30 mouse cellular contexts compared by ENCODE assay signal in genomic region chr14:99456555-99456954, GRCm38 (mm10).
DNase-seq lines count a peak whose midpoint lies in the region; ATAC-seq and TF ChIP-seq lines count a peak whose summit lies in the region.
"Had no signal": no experiment of that assay in that cellular context is flagged by ENCODE, and none has a peak within 500 bp of the region (broad histone marks: within the 10 kb centered on the region; RNA-seq: fewer than 3 reads in every experiment).

No protein-coding gene starts in this region.

- no peaks in the 10 kb centered on the region for H3K36me3 ChIP-seq in kidney, postnatal 0 days (ENCODE audit: insufficient read depth, low read length)
- no peaks in the 10 kb centered on the region for H3K36me3 ChIP-seq in kidney, embryonic 15.5 days
- no peaks in the 10 kb centered on the region for H3K36me3 ChIP-seq in myocyte (ENCODE audit: control insufficient read depth, insufficient read depth)
- H3K36me3 ChIP-seq in midbrain, postnatal 0 days (ENCODE audit: insufficient read depth, low read length) = no peaks in the 10 kb centered on the region
- H3K36me3 ChIP-seq: forebrain, embryonic 10.5 days; forebrain, embryonic 15.5 days; heart, embryonic 12.5 days; intestine, embryonic 15.5 days; limb, embryonic 12.5 days; liver, embryonic 15.5 days; neural tube, embryonic 13.5 days had no signal

- intact Hi-C loops in left cerebral cortex, postnatal 10 days (cut with DNase I) = no loop called here

- no peak overlapping the region for H3ac ChIP-seq in myocyte (ENCODE audit: control insufficient read depth, insufficient read length)

- H3K4me2 ChIP-seq in kidney, postnatal 0 days (ENCODE audit: low read length) = no peak overlapping the region
- no peak overlapping the region for H3K4me2 ChIP-seq in kidney, embryonic 15.5 days
- H3K4me2 ChIP-seq in myocyte (ENCODE audit: low read depth) = peak overlapping the region; percentile 45
- H3K4me2 ChIP-seq in midbrain, postnatal 0 days (ENCODE audit: low read depth, low read length, poor library complexity, severe bottlenecking) = no peak overlapping the region
- H3K4me2 ChIP-seq: forebrain, embryonic 15.5 days; heart, embryonic 12.5 days; intestine, embryonic 15.5 days; limb, embryonic 12.5 days; liver, embryonic 15.5 days; lung, embryonic 14.5 days; neural tube, embryonic 13.5 days had no signal

- WGBS in kidney, postnatal 0 days = 62% methylated on average over 10 of the region's 10 CpGs
- WGBS in kidney, embryonic 15.5 days = 71% methylated on average over 10 of the region's 10 CpGs
- 92% methylated on average over 10 of the region's 10 CpGs for WGBS in midbrain, postnatal 0 days

- H3K4me3 ChIP-seq in kidney, postnatal 0 days (replicated peaks; ENCODE audit: low read depth, low read length) = no peak overlapping the region
- no peak overlapping the region for H3K4me3 ChIP-seq in kidney, embryonic 15.5 days (replicated peaks)
- no peak overlapping the region for H3K4me3 ChIP-seq in myocyte
- no peak overlapping the region for H3K4me3 ChIP-seq in midbrain, postnatal 0 days (ENCODE audit: low read depth, low read length)
- H3K4me3 ChIP-seq: forebrain, embryonic 10.5 days; forebrain, embryonic 15.5 days; heart, adult 2 months; heart, embryonic 12.5 days; intestine, embryonic 15.5 days; limb, embryonic 12.5 days; liver, embryonic 15.5 days; neural tube, embryonic 13.5 days had no signal

- no peak for ATAC-seq in kidney, postnatal 0 days (replicated peaks; ENCODE audit: low FRiP score, low read depth)
- ATAC-seq in kidney, embryonic 15.5 days (replicated peaks; ENCODE audit: low FRiP score) = no peak
- no peak for ATAC-seq in midbrain, postnatal 0 days (ENCODE audit: low FRiP score)
- ATAC-seq: activated CD4-positive, CD25-positive, alpha-beta regulatory T cell, adult 4 months; forebrain, embryonic 15.5 days; hindbrain, postnatal 0 days; intestine, embryonic 15.5 days had no signal

- no peak for TF ChIP-seq POLR2A in myocyte (IDR thresholded peaks at IDR 0.05; ENCODE audit: insufficient read length, low read depth)

- peak; percentile 16 to 43 for DNase-seq in cerebellum, postnatal 25 days
- DNase-seq in cerebellum, adult 11-12 months = no peak
- DNase-seq in kidney, postnatal 0 days (ENCODE audit: low spot score) = peak; percentile 12
- DNase-seq in midbrain, postnatal 0 days (ENCODE audit: low spot score) = no peak
- no peak for DNase-seq in left cerebral cortex, postnatal 10 days (ENCODE audit: extremely low spot score in 1 of 2, low spot score in 2 of 2)
- DNase-seq: adrenal gland, adult 2 months; adrenal gland, postnatal 36 days; cerebellum, adult 9-10 months; heart, adult 2 months; heart, postnatal 4 days; kidney, adult 2 months; kidney, postnatal 10 days; lung, embryonic 14.5 days; lung, postnatal 14 days; midbrain, embryonic 14.5 days; right cerebral cortex, adult 18-20 months; right cerebral cortex, postnatal 4 days; thymus, adult 2 months; thymus, postnatal 36 days had no signal

- no peaks in the 10 kb centered on the region for H3K79me2 ChIP-seq in myocyte (ENCODE audit: control insufficient read depth, insufficient read depth)

- no peak overlapping the region for H3K9ac ChIP-seq in kidney, postnatal 0 days (ENCODE audit: low read depth, low read length)
- no peak overlapping the region for H3K9ac ChIP-seq in kidney, embryonic 15.5 days
- H3K9ac ChIP-seq in midbrain, postnatal 0 days (replicated peaks; ENCODE audit: low read length, poor library complexity, severe bottlenecking) = no peak overlapping the region
- H3K9ac ChIP-seq: forebrain, embryonic 15.5 days; heart, embryonic 12.5 days; intestine, embryonic 15.5 days; limb, embryonic 12.5 days; liver, embryonic 15.5 days; lung, embryonic 14.5 days; neural tube, embryonic 13.5 days had no signal

- H3K27ac ChIP-seq in kidney, postnatal 0 days = no peak overlapping the region
- no peak overlapping the region for H3K27ac ChIP-seq in kidney, embryonic 15.5 days
- H3K27ac ChIP-seq in midbrain, postnatal 0 days (ENCODE audit: low read depth, low read length) = no peak overlapping the region
- H3K27ac ChIP-seq: forebrain, embryonic 10.5 days; forebrain, embryonic 15.5 days; heart, adult 2 months; hindbrain, postnatal 0 days; intestine, embryonic 15.5 days; limb, embryonic 12.5 days; liver, embryonic 15.5 days; neural tube, embryonic 13.5 days had no signal

- no peaks in the 10 kb centered on the region for H3K9me3 ChIP-seq in kidney, postnatal 0 days (replicated peaks; ENCODE audit: low read length)
- H3K9me3 ChIP-seq in kidney, embryonic 15.5 days (replicated peaks) = no peaks in the 10 kb centered on the region
- H3K9me3 ChIP-seq in midbrain, postnatal 0 days (ENCODE audit: low read length) = no peaks in the 10 kb centered on the region
- H3K9me3 ChIP-seq: forebrain, embryonic 10.5 days; forebrain, embryonic 15.5 days; heart, embryonic 12.5 days; intestine, embryonic 15.5 days; limb, embryonic 12.5 days; liver, embryonic 15.5 days; neural tube, embryonic 13.5 days had no signal

- H3K4me1 ChIP-seq in kidney, postnatal 0 days (replicated peaks; ENCODE audit: insufficient read depth, low read length) = no peaks in the 10 kb centered on the region
- no peaks in the 10 kb centered on the region for H3K4me1 ChIP-seq in kidney, embryonic 15.5 days
- no peaks in the 10 kb centered on the region for H3K4me1 ChIP-seq in midbrain, postnatal 0 days (ENCODE audit: insufficient read depth, low read length)
- H3K4me1 ChIP-seq: forebrain, embryonic 10.5 days; forebrain, embryonic 15.5 days; heart, embryonic 12.5 days; intestine, embryonic 15.5 days; liver, embryonic 15.5 days; neural tube, embryonic 13.5 days had no signal

- H3K27me3 ChIP-seq in kidney, postnatal 0 days (ENCODE audit: insufficient read depth, low read length) = no peaks in the 10 kb centered on the region
- H3K27me3 ChIP-seq in kidney, embryonic 15.5 days = no peaks in the 10 kb centered on the region
- no peaks in the 10 kb centered on the region for H3K27me3 ChIP-seq in myocyte (ENCODE audit: control insufficient read depth, insufficient read depth, insufficient read length)
- no peaks in the 10 kb centered on the region for H3K27me3 ChIP-seq in midbrain, postnatal 0 days (ENCODE audit: insufficient read depth, low read length)
- H3K27me3 ChIP-seq: forebrain, embryonic 15.5 days; heart, embryonic 12.5 days; intestine, embryonic 15.5 days; limb, embryonic 12.5 days; liver, embryonic 15.5 days; neural tube, embryonic 13.5 days had no signal

- no peak for TF ChIP-seq CTCF in kidney, postnatal 0 days (IDR thresholded peaks at IDR 0.05; ENCODE audit: low read depth)
- no peak for TF ChIP-seq CTCF in midbrain, postnatal 0 days (IDR thresholded peaks at IDR 0.05)

TF ChIP-seq in myocyte, 11 proteins besides CTCF, POLR2A, EP300 and RAD21:
- TF ChIP-seq TCF3 (IDR thresholded peaks at IDR 0.05; ENCODE audit: insufficient read length, low read depth) (peak; percentile 79), SRF (IDR thresholded peaks at IDR 0.05; ENCODE audit: control insufficient read depth, insufficient read length, low read depth) (no peak), MYOG (IDR thresholded peaks at IDR 0.05; ENCODE audit: control insufficient read depth in 1 of 3, insufficient read depth in 1 of 3, insufficient read length in 2 of 3, low read depth in 2 of 3) (peak in 2 of 3 experiments; percentile 91 to 93), TCF12 (IDR thresholded peaks at IDR 0.05; ENCODE audit: insufficient read depth, poor library complexity, severe bottlenecking) (peak; percentile 58), USF1 (IDR thresholded peaks at IDR 0.05; ENCODE audit: low read depth) (no peak), REST (IDR thresholded peaks at IDR 0.05; ENCODE audit: insufficient read depth, insufficient read length) (no peak), POLR2AphosphoS2 (IDR thresholded peaks at IDR 0.05; ENCODE audit: insufficient read length, low read depth) (no peak), MYOD1 (IDR thresholded peaks at IDR 0.05; ENCODE audit: control insufficient read depth in 1 of 3, insufficient read length in 2 of 3, low read depth in 2 of 3) (peak in 2 of 3 experiments; percentile 91 to 93)

Comparison
In these comparisons a context has a peak if more than half of its experiments do, and no peak if none do; other contexts are left out.
1. DNase-seq: peak in cerebellum, postnatal 25 days (2 of 2) and kidney, postnatal 0 days (single experiment); none in cerebellum, adult 11-12 months (single experiment), midbrain, postnatal 0 days (single experiment) and left cerebral cortex, postnatal 10 days (0 of 2).